Mouse (Mus musculus): ENCODE measurements at regions not wholly inside any gene's neighbourhood (a gene's known extent, or its start where the extent isn't known, plus 50 kb on each side); places are given as distances from the start of the nearest gene placed in this dataset.

GRCm38 (mm10) chr3:46075646-46076045 is 372.4 kb downstream of the Pabpc4l start:
- DNase-seq, result peak; percentile 52
- intact Hi-C loops (cut with DNase I), result no loop called here

- intact Hi-C loops (cut with DNase I), result no loop called here
- DNase-seq, result no peak
Measured at GRCm38 (mm10) chr3:46054792-46055191, 393.2 kb downstream of the Pabpc4l start.

- no peak for DNase-seq
- intact Hi-C loops (cut with DNase I), result no loop called here
Measured at GRCm38 (mm10) chr3:46034068-46034467, 414.0 kb downstream of the Pabpc4l start.
